Comparison of ENCODE assay signal across 8 mouse cellular contexts in genomic region chr12:98575195-98575887, GRCm38 (mm10). TPM values are rescaled to one million over a fixed set of nuclear protein-coding genes. Genes with fewer than 3 reads are reported as not detected.
A peak's percentile ranks its signal among the peaks of the same experiment; 100 is the strongest.
DNase-seq lines count a peak whose midpoint lies in the region; ATAC-seq lines count a peak whose summit lies in the region.

No protein-coding gene starts in this region.

- H3K27me3 ChIP-seq in kidney, embryonic 15.5 days = peaks cover 74% of the 10 kb centered on the region
- peaks cover 73% of the 10 kb centered on the region for H3K27me3 ChIP-seq in embryonic facial prominence, embryonic 12.5 days
- peaks cover 59% of the 10 kb centered on the region for H3K27me3 ChIP-seq in intestine, embryonic 16.5 days (replicated peaks; ENCODE audit: control insufficient read depth, insufficient read depth, low read length)
- H3K27me3 ChIP-seq in neural tube, embryonic 11.5 days (ENCODE audit: control insufficient read depth, insufficient read depth, low read length) = peaks cover 12% of the 10 kb centered on the region; the same call in 1 of the 2 replicates

- DNase-seq in kidney, postnatal 25 days = no peak
- DNase-seq in neural tube, embryonic 11.5 days (ENCODE audit: low spot score) = no peak
- no peak for DNase-seq in left cerebral cortex, postnatal 14 days (ENCODE audit: low spot score in 2 of 2)
- no peak for DNase-seq in left cerebral cortex, adult 11 months (ENCODE audit: low spot score)
- no peak for DNase-seq in ovary, adult 18-20 months (ENCODE audit: low spot score)

- no peaks in the 10 kb centered on the region for H3K9me3 ChIP-seq in kidney, embryonic 15.5 days (replicated peaks)
- no peaks in the 10 kb centered on the region for H3K9me3 ChIP-seq in embryonic facial prominence, embryonic 12.5 days
- H3K9me3 ChIP-seq in intestine, embryonic 16.5 days (ENCODE audit: control insufficient read depth, low read length) = no peaks in the 10 kb centered on the region
- H3K9me3 ChIP-seq in neural tube, embryonic 11.5 days (ENCODE audit: control insufficient read depth, low read length) = no peaks in the 10 kb centered on the region

- H3K4me3 ChIP-seq in kidney, embryonic 15.5 days (replicated peaks) = peak overlapping the region; percentile 63
- peak overlapping the region; percentile 59 for H3K4me3 ChIP-seq in embryonic facial prominence, embryonic 12.5 days
- H3K4me3 ChIP-seq in intestine, embryonic 16.5 days (ENCODE audit: low read length) = peak overlapping the region; percentile 62
- peak overlapping the region; percentile 81 for H3K4me3 ChIP-seq in neural tube, embryonic 11.5 days (ENCODE audit: low read depth, low read length)

- no peak for ATAC-seq in kidney, embryonic 15.5 days (replicated peaks; ENCODE audit: low FRiP score)
- peak; percentile 8; the same call in 1 of the 2 replicates for ATAC-seq in embryonic facial prominence, embryonic 12.5 days (ENCODE audit: insufficient number of reproducible peaks, insufficient read depth, low FRiP score, low TSS enrichment)
- peak; percentile 31 for ATAC-seq in intestine, embryonic 16.5 days
- peak; percentile 10 for ATAC-seq in neural tube, embryonic 11.5 days (ENCODE audit: insufficient read depth, low FRiP score, low TSS enrichment)

- H3K27ac ChIP-seq in kidney, embryonic 15.5 days = peak overlapping the region; percentile 14; the same call in 1 of the 2 replicates
- no peak overlapping the region for H3K27ac ChIP-seq in embryonic facial prominence, embryonic 12.5 days
- H3K27ac ChIP-seq in intestine, embryonic 16.5 days (ENCODE audit: low read length) = no peak overlapping the region
- H3K27ac ChIP-seq in neural tube, embryonic 11.5 days (ENCODE audit: low read depth, low read length) = peak overlapping the region; percentile 81

- intact Hi-C loops in left cerebral cortex, postnatal 14 days (cut with DNase I) = loop anchor here (5.0 kb wide), 2 partner anchors 47 to 118 kb away; no protein-coding TSS in a partner anchor

- H3K4me1 ChIP-seq in kidney, embryonic 15.5 days = peaks cover 25% of the 10 kb centered on the region
- H3K4me1 ChIP-seq in embryonic facial prominence, embryonic 12.5 days = peaks cover 15% of the 10 kb centered on the region
- H3K4me1 ChIP-seq in intestine, embryonic 16.5 days (ENCODE audit: control insufficient read depth, insufficient read depth, low read length) = peaks cover 4% of the 10 kb centered on the region
- peaks cover 11% of the 10 kb centered on the region; the same call in 1 of the 2 replicates for H3K4me1 ChIP-seq in neural tube, embryonic 11.5 days (ENCODE audit: control insufficient read depth, insufficient read depth, low read length)

- no peaks in the 10 kb centered on the region for H3K36me3 ChIP-seq in kidney, embryonic 15.5 days
- H3K36me3 ChIP-seq in embryonic facial prominence, embryonic 12.5 days = no peaks in the 10 kb centered on the region
- H3K36me3 ChIP-seq in intestine, embryonic 16.5 days (ENCODE audit: control insufficient read depth, insufficient read depth, low read length) = no peaks in the 10 kb centered on the region
- H3K36me3 ChIP-seq in neural tube, embryonic 11.5 days (ENCODE audit: control insufficient read depth, insufficient read depth, low read length) = no peaks in the 10 kb centered on the region

- 12% methylated on average over 17 of the region's 17 CpGs for WGBS in kidney, embryonic 15.5 days
- WGBS in embryonic facial prominence, embryonic 12.5 days = 8% methylated on average over 17 of the region's 17 CpGs
- 8% methylated on average over 17 of the region's 17 CpGs for WGBS in intestine, embryonic 16.5 days
- WGBS in neural tube, embryonic 11.5 days = 7% methylated on average over 17 of the region's 17 CpGs

- H3K9ac ChIP-seq in kidney, embryonic 15.5 days = peak overlapping the region; percentile 51
- H3K9ac ChIP-seq in embryonic facial prominence, embryonic 12.5 days = peak overlapping the region; percentile 61; the same call in 1 of the 2 replicates
- peak overlapping the region; percentile 49; the same call in 1 of the 2 replicates for H3K9ac ChIP-seq in intestine, embryonic 16.5 days (ENCODE audit: low read depth, low read length)
- H3K9ac ChIP-seq in neural tube, embryonic 11.5 days (ENCODE audit: low read length) = peak overlapping the region; percentile 83

- peak overlapping the region; percentile 94 for H3K4me2 ChIP-seq in kidney, embryonic 15.5 days
- peak overlapping the region; percentile 99 for H3K4me2 ChIP-seq in embryonic facial prominence, embryonic 12.5 days (replicated peaks)
- H3K4me2 ChIP-seq in intestine, embryonic 16.5 days (ENCODE audit: low read depth, low read length) = peak overlapping the region; percentile 98
- peak overlapping the region; percentile 69 for H3K4me2 ChIP-seq in neural tube, embryonic 11.5 days (ENCODE audit: low read depth)

RNA-seq across cellular contexts. Expression of gene Kcnk10, which starts 2.8 kb away (rescaled TPM):
- 0.90 and 1.5 TPM in 2 replicates for polyA plus RNA-seq in kidney, embryonic 15.5 days (2015; fragmentation: Nextera tagmentation; extraction: Ambion mirVana)
- polyA plus RNA-seq in embryonic facial prominence, embryonic 12.5 days (2016; fragmentation: Nextera tagmentation; extraction: Ambion mirVana) = 2.9 and 4.0 TPM in 2 replicates
- polyA plus RNA-seq in intestine, embryonic 16.5 days (2015; fragmentation: Nextera tagmentation; extraction: Ambion mirVana) = 1.1 TPM in 2 replicates
- 21.3 and 22.8 TPM in 2 replicates for polyA plus RNA-seq in neural tube, embryonic 11.5 days (2014; fragmentation: Nextera tagmentation; extraction: Ambion mirVana)
- 10 to 100 TPM; 22.8 to 26.2 TPM for total RNA-seq in left cerebral cortex, postnatal 14 days (2021)

RNA-seq across cellular contexts. Expression of gene Spata7, which starts 52.6 kb away (rescaled TPM):
- polyA plus RNA-seq in kidney, embryonic 15.5 days (2015; fragmentation: Nextera tagmentation; extraction: Ambion mirVana) = 17.5 and 18.0 TPM in 2 replicates
- polyA plus RNA-seq in embryonic facial prominence, embryonic 12.5 days (2016; fragmentation: Nextera tagmentation; extraction: Ambion mirVana) = 22.9 and 23.3 TPM in 2 replicates
- 7.5 and 8.6 TPM in 2 replicates for polyA plus RNA-seq in intestine, embryonic 16.5 days (2015; fragmentation: Nextera tagmentation; extraction: Ambion mirVana)
- polyA plus RNA-seq in neural tube, embryonic 11.5 days (2014; fragmentation: Nextera tagmentation; extraction: Ambion mirVana) = 19.5 and 24.1 TPM in 2 replicates
- total RNA-seq in left cerebral cortex, postnatal 14 days (2021) = 10 to 100 TPM; 32.6 to 32.8 TPM

Comparison
In these comparisons a context has a peak if more than half of its experiments do, and no peak if none do; other contexts are left out.
1. H3K27ac ChIP-seq: peak in kidney, embryonic 15.5 days (single experiment) and neural tube, embryonic 11.5 days (single experiment); none in embryonic facial prominence, embryonic 12.5 days (single experiment) and intestine, embryonic 16.5 days (single experiment).
2. Peak in every context shown above with its lines, with median percentiles within 50 percentile points of each other: H3K4me2 ChIP-seq, H3K4me3 ChIP-seq and H3K9ac ChIP-seq.